Mouse (Mus musculus) small intestine, adult 2 months (tissue): ENCODE results near the gene Gdnf.

Experiments
- CTCF ChIP-seq: fragments of 200-500 bp; IDR thresholded peaks from 2 replicates; pipeline ENCODE4 v1.5.1; 2012; ENCODE audit warnings: low read depth, mild to moderate bottlenecking, control low read depth, inconsistent platforms, low read length, moderate library complexity, mixed read lengths; ENCODE audit not compliant: insufficient replicate concordance, insufficient read length; ENCODE audit errors: extremely low read depth
- POLR2A ChIP-seq: fragments of 200-500 bp; IDR thresholded peaks from 2 replicates; pipeline ENCODE4 v1.6.1; 2012; ENCODE audit warnings: low read depth, mild to moderate bottlenecking, control low read depth, inconsistent platforms, low read length, moderate library complexity

DNA sequence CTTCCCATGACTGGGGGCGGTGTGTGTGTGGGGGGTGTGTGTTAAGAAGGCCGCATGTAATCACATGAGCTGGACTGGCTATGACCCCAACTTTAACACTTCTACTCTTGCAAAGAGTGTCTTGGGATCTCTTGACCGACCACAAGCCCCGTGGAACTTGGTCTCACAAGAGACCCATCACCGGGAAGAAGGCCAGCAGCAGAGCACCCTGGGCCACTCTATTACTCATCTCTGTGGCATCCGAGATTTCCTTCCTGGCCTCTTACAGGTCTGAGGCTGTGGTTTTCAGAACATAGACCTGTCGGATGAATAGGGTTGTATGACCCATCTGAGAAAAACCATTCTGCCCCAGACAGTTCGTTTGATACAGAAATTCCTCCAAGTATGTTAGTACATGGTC is 75.9 kb downstream of the Gdnf start:
- no peak for TF ChIP-seq CTCF
- TF ChIP-seq POLR2A: no peak
